In genomic region chr15:89233586-89233985, GRCm38 (mm10) we compare ENCODE assay signal across 9 mouse cellular contexts. TPM values are rescaled to one million over a fixed set of nuclear protein-coding genes. Genes with fewer than 3 reads are reported as not detected.
DNase-seq lines count a peak whose midpoint lies in the region; ATAC-seq and TF ChIP-seq lines count a peak whose summit lies in the region.
"Had no signal": no experiment of that assay in that cellular context is flagged by ENCODE, and none has a peak within 500 bp of the region (broad histone marks: within the 10 kb centered on the region; RNA-seq: fewer than 3 reads in every experiment).

No protein-coding gene starts in this region.

- no peak overlapping the region for H3K9ac ChIP-seq in liver, adult 2 months (ENCODE audit: low read depth, low read length)
- H3K9ac ChIP-seq in hindbrain, embryonic 14.5 days: no peak overlapping the region

- no peaks in the 10 kb centered on the region; the same call in 1 of the 2 replicates for H3K79me2 ChIP-seq in liver, adult 2 months (ENCODE audit: control insufficient read depth, insufficient read depth, low read length)

- ATAC-seq in hindbrain, embryonic 14.5 days (ENCODE audit: low FRiP score): no peak

- DNase-seq in embryo, embryonic 10 days (ENCODE audit: low spot score): peak; percentile 33
- DNase-seq in embryo, embryonic 11 days: no peak
- DNase-seq in liver, adult 2 months (ENCODE audit: extremely low read depth, low read depth, low spot score): peak; percentile 40
- no peak for DNase-seq in liver
- DNase-seq in cerebellum, postnatal 10 days: peak; percentile 73 to 77
- no peak for DNase-seq in lung, adult 2 months
- DNase-seq in hindbrain, embryonic 14.5 days (ENCODE audit: low spot score): no peak
- DNase-seq in spleen, adult 12 weeks (ENCODE audit: low spot score): no peak

- H3K4me3 ChIP-seq in liver, adult 2 months (ENCODE audit: insufficient read depth, low read depth, low read length): no peak overlapping the region
- no peak overlapping the region for H3K4me3 ChIP-seq in lung, adult 2 months (replicated peaks; ENCODE audit: extremely low read depth, low read depth, low read length)
- H3K4me3 ChIP-seq in hindbrain, embryonic 14.5 days (replicated peaks; ENCODE audit: low read length): no peak overlapping the region
- H3K4me3 ChIP-seq: erythroblast, embryonic 14.5 days had no signal

- no peaks in the 10 kb centered on the region for H3K27me3 ChIP-seq in liver, adult 2 months (ENCODE audit: control insufficient read depth, insufficient read depth, low read length)
- H3K27me3 ChIP-seq in hindbrain, embryonic 14.5 days (ENCODE audit: control insufficient read depth, insufficient read depth, low read length): no peaks in the 10 kb centered on the region

- H3K4me1 ChIP-seq in liver, adult 2 months (ENCODE audit: control insufficient read depth, insufficient read depth, low read length): peaks cover 3% of the 10 kb centered on the region; the same call in 1 of the 2 replicates
- H3K4me1 ChIP-seq in lung, adult 2 months (ENCODE audit: control insufficient read depth, insufficient read depth, low read length): no peaks in the 10 kb centered on the region
- H3K4me1 ChIP-seq in hindbrain, embryonic 14.5 days (replicated peaks; ENCODE audit: control insufficient read depth, insufficient read depth, low read length): no peaks in the 10 kb centered on the region

- peak; percentile 16; the same call in 1 of the 2 replicates for TF ChIP-seq CTCF in liver, adult 2 months (IDR thresholded peaks at IDR 0.05; ENCODE audit: low read depth, low read length)
- 0 out of 2 replicates have a peak, but pooled peaks have one; percentile 17 for TF ChIP-seq CTCF in lung, adult 2 months (IDR thresholded peaks at IDR 0.05; ENCODE audit: insufficient read depth, low read length)

- peaks cover 2% of the 10 kb centered on the region; the same call in 1 of the 2 replicates for H3K36me3 ChIP-seq in liver, adult 2 months (ENCODE audit: control insufficient read depth, insufficient read depth, low read length)
- H3K36me3 ChIP-seq in hindbrain, embryonic 14.5 days (replicated peaks; ENCODE audit: control insufficient read depth, insufficient read depth): peaks cover 8% of the 10 kb centered on the region; the same call in 1 of the 2 replicates

- H3K9me3 ChIP-seq in hindbrain, embryonic 14.5 days (ENCODE audit: control insufficient read depth, low read length): no peaks in the 10 kb centered on the region

- H3K4me2 ChIP-seq in hindbrain, embryonic 14.5 days (replicated peaks): no peak overlapping the region

- no peak overlapping the region for H3K27ac ChIP-seq in liver, adult 2 months (replicated peaks; ENCODE audit: insufficient read depth, low read depth, low read length)
- no peak overlapping the region for H3K27ac ChIP-seq in hindbrain, embryonic 14.5 days

- WGBS in liver, adult 2 months: 29% methylated on average over 2 of the region's 2 CpGs
- 33% methylated on average over 2 of the region's 2 CpGs for WGBS in lung, adult 2 months
- WGBS in hindbrain, embryonic 14.5 days: 41% methylated on average over 2 of the region's 2 CpGs

- TF ChIP-seq POLR2A in liver, adult 2 months (IDR thresholded peaks at IDR 0.05; ENCODE audit: extremely low read depth, insufficient read depth, low read length): no peak
- no peak for TF ChIP-seq POLR2A in lung, adult 2 months (IDR thresholded peaks at IDR 0.05; ENCODE audit: borderline replicate concordance, extremely low read depth, low read depth, low read length)

RNA-seq across cellular contexts. Expression of gene Ppp6r2, which starts 22.2 kb away (rescaled TPM):
- 43.9 and 57.5 TPM in 2 replicates for total RNA-seq in liver, adult 2 months (2014; rRNA removed)
- 115 and 143 TPM in 2 replicates for polyA plus RNA-seq in liver, adult 2 months (2012; rRNA removed)
- polyA plus RNA-seq in lung, adult 2 months (2012; rRNA removed): 153 and 372 TPM in 2 replicates
- 78.2 and 84.0 TPM in 2 replicates for polyA plus RNA-seq in hindbrain, embryonic 14.5 days (2014; fragmentation: Nextera tagmentation; extraction: Ambion mirVana)

RNA-seq across cellular contexts. Expression of gene Dennd6b, which starts 37.3 kb away (rescaled TPM):
- 2.8 and 3.4 TPM in 2 replicates for total RNA-seq in liver, adult 2 months (2014; rRNA removed)
- 8.4 and 10.0 TPM in 2 replicates for polyA plus RNA-seq in liver, adult 2 months (2012; rRNA removed)
- polyA plus RNA-seq in lung, adult 2 months (2012; rRNA removed): 15.6 and 17.2 TPM in 2 replicates
- polyA plus RNA-seq in hindbrain, embryonic 14.5 days (2014; fragmentation: Nextera tagmentation; extraction: Ambion mirVana): 71.4 and 71.6 TPM in 2 replicates

RNA-seq across cellular contexts. Expression of gene Plxnb2, which starts 53.0 kb away (rescaled TPM):
- total RNA-seq in liver, adult 2 months (2014; rRNA removed): 80.0 and 111 TPM in 2 replicates
- polyA plus RNA-seq in liver, adult 2 months (2012; rRNA removed): 189 and 199 TPM in 2 replicates
- polyA plus RNA-seq in lung, adult 2 months (2012; rRNA removed): 204 and 210 TPM in 2 replicates
- 99.2 and 101 TPM in 2 replicates for polyA plus RNA-seq in hindbrain, embryonic 14.5 days (2014; fragmentation: Nextera tagmentation; extraction: Ambion mirVana)

Comparison
In these comparisons a context has a peak if more than half of its experiments do, and no peak if none do; other contexts are left out.
1. DNase-seq: peak in embryo, embryonic 10 days (single experiment), liver, adult 2 months (single experiment) and cerebellum, postnatal 10 days (2 of 2); none in embryo, embryonic 11 days (single experiment), liver (single experiment), lung, adult 2 months (single experiment), hindbrain, embryonic 14.5 days (single experiment) and spleen, adult 12 weeks (single experiment).